Mouse (Mus musculus): ENCODE data around the gene Hs3st1.

DNA sequence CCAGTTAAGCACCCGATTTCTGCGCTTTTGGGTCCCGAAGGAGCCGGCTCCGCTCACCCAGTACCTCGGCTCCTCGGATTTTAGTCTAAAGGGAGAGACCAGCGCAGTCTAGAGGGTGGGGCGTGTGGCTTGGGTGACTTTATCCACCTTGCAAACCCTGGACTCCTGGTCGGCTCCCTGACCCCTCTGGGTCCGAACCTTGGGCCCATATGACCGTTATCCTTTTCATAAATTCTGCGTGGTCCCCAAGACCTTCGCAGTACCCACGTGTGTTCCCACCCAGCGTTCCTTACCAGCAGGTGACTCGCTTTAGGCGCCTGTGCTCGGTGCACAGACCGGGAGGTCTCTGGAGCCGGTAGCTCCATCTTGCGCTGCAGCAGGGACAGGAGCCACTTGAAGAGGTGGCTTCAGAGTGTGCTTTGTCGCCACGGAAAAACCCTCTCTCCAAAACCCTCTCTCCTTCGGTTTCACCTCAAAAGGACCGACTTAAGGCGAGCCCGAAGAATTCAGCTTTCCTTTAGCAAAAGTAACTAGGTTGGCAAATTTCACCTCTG, 110.4 kb downstream of the Hs3st1 start:
- TF ChIP-seq TAL1 (IDR thresholded peaks at IDR 0.05; ENCODE audit: low read length) = no peak
- TF ChIP-seq GATA1 (IDR thresholded peaks at IDR 0.05; ENCODE audit: low read length) = no peak

Measured in erythroblast, embryonic 14.5 days (primary cell).